Mouse (Mus musculus) liver, postnatal 0 days (tissue): ENCODE data around the gene Cxcl2. TPM values are rescaled to one million over a fixed set of nuclear protein-coding genes. Genes with fewer than 3 reads are reported as not detected.

Experiments used
- ATAC-seq: fragments of 200-750 bp; cut with Nextera tagmentation; 2 replicates; pipeline ENCODE4 v1.8.0; 2017; ENCODE audit warnings: mild to moderate bottlenecking, moderate library complexity
- DNase-seq: peaks from one replicate; pipeline ENCODE4 v3.0.0-alpha.2; 2016
- H3K27ac ChIP-seq: fragments of 300-500 bp; sonication (generic); 2 replicates; pipeline ENCODE4 v1.5.1; 2014; ENCODE audit warnings: antibody characterized with exemption, moderate library complexity, mild to moderate bottlenecking, low read depth
- H3K27me3 ChIP-seq: fragments of 300-500 bp; sonication (generic); 2 replicates; pipeline ENCODE4 v1.6.1; 2014; ENCODE audit warnings: low read length, control low read depth, mixed read lengths; ENCODE audit not compliant: insufficient read depth
- H3K36me3 ChIP-seq: fragments of 300-500 bp; sonication (generic); replicated peaks from 2 replicates; pipeline ENCODE4 v1.6.1; 2014; ENCODE audit warnings: mild to moderate bottlenecking, control low read depth, low read length, moderate library complexity, mixed read lengths; ENCODE audit not compliant: insufficient read depth
- H3K4me1 ChIP-seq: fragments of 300-500 bp; sonication (generic); 2 replicates; pipeline ENCODE4 v1.6.1; 2014; ENCODE audit warnings: antibody characterized with exemption, mild to moderate bottlenecking, control low read depth; ENCODE audit not compliant: insufficient read depth
- H3K4me2 ChIP-seq: fragments of 300-500 bp; sonication (generic); 2 replicates; pipeline ENCODE4 v1.6.1; 2014; ENCODE audit warnings: low read depth, mild to moderate bottlenecking, low read length, moderate library complexity, mixed read lengths
- H3K4me3 ChIP-seq: fragments of 300-500 bp; sonication (generic); 2 replicates; pipeline ENCODE4 v1.5.1; 2014; ENCODE audit warnings: low read depth, low read length
- H3K9ac ChIP-seq: fragments of 300-500 bp; sonication (generic); replicated peaks from 2 replicates; pipeline ENCODE4 v1.6.1; 2014; ENCODE audit warnings: mild to moderate bottlenecking, moderate library complexity
- H3K9me3 ChIP-seq: fragments of 300-500 bp; sonication (generic); 2 replicates; pipeline ENCODE4 v1.6.1; 2016; ENCODE audit warnings: mild to moderate bottlenecking, control low read depth, low read length, mixed read lengths
- CTCF ChIP-seq: sonication (generic); IDR thresholded peaks from 2 replicates; pipeline ENCODE4 v1.5.1; 2016; ENCODE audit warnings: antibody characterized with exemption, low read depth
- EP300 ChIP-seq: IDR thresholded peaks from 2 replicates; pipeline ENCODE4 v1.6.1; 2016; ENCODE audit warnings: antibody characterized with exemption, low read depth, mild to moderate bottlenecking
- WGBS: fragments of 180-500 bp; shearing (Covaris S2); extraction: QIAGEN DNeasy Blood & Tissue Kit; methylation state at CpG from one replicate; pipeline ENCODE4 v1.1.7; 2014; ENCODE audit not compliant: insufficient replicate concordance; 5-methylcytosine and 5-hydroxymethylcytosine counted together
- polyA plus RNA-seq: library from polyadenylated mRNA; unstranded; fragments of >200 nt; fragmentation: Nextera tagmentation; extraction: Ambion mirVana; gene quantifications from 2 replicates; pipeline ENCODE4 v1.2.1, GENCODE M21; 2015

Gene Cxcl2
- polyA plus RNA-seq, 1 experiment from 2014 or later, result 0.13 TPM

GRCm38 (mm10) chr5:90952731-90953481, 49.2 kb downstream of the Cxcl2 start:
- H3K27me3 ChIP-seq, result no peaks in the 10 kb centered on the region
- no peak overlapping the region for H3K9ac ChIP-seq
- DNase-seq (no peak), ATAC-seq (no peak)
- TF ChIP-seq EP300 (no peak), CTCF (peak; percentile 55)
- H3K4me1 ChIP-seq, result no peaks in the 10 kb centered on the region
- no peaks in the 10 kb centered on the region for H3K9me3 ChIP-seq
- H3K4me2 ChIP-seq, result no peak overlapping the region
- no peak overlapping the region for H3K4me3 ChIP-seq
- H3K27ac ChIP-seq, result no peak overlapping the region
- 68% methylated on average over 8 of the region's 8 CpGs for WGBS
- H3K36me3 ChIP-seq, result no peaks in the 10 kb centered on the region

Other genes starting within 250 kb of the Cxcl2 start
- gene Cxcl5, start 144.5 kb upstream of the Cxcl2 start, polyA plus RNA-seq, result 1.7 and 1.9 TPM in 2 replicates
- 257 and 263 TPM in 2 replicates for gene Ppbp, start 135.4 kb upstream of the Cxcl2 start, polyA plus RNA-seq
- gene Pf4, start 131.4 kb upstream of the Cxcl2 start, polyA plus RNA-seq, result 704 and 712 TPM in 2 replicates
- not detected in 2 replicates for gene Cxcl3, start 117.8 kb upstream of the Cxcl2 start, polyA plus RNA-seq
- gene Cxcl15, start 109.3 kb upstream of the Cxcl2 start, polyA plus RNA-seq, result 0.08 TPM in 1 of 2 replicates, not detected in the other
- 2.1 and 2.2 TPM in 2 replicates for gene Cxcl1, start 12.6 kb upstream of the Cxcl2 start, polyA plus RNA-seq
- 8.3 and 9.5 TPM in 2 replicates for gene Mthfd2l, start 27.2 kb downstream of the Cxcl2 start, polyA plus RNA-seq
- not detected in 2 replicates for gene Epgn, start 123.6 kb downstream of the Cxcl2 start, polyA plus RNA-seq
- 0.02 and 0.04 TPM in 2 replicates for gene Ereg, start 170.8 kb downstream of the Cxcl2 start, polyA plus RNA-seq
- not detected in 2 replicates for gene Areg, start 235.7 kb downstream of the Cxcl2 start, polyA plus RNA-seq